Mouse (Mus musculus): ENCODE data around the gene Slc35f6. TPM values are rescaled to one million over a fixed set of nuclear protein-coding genes. Genes with fewer than 3 reads are reported as not detected.

The Slc35f6 gene
- total and polyA plus RNA-seq, 2 experiments from 2014 or later: 25.1 to 65.3 TPM

- Histone ChIP-seq H3K4me1 (ENCODE audit: insufficient read depth, low read length) (peaks cover 4% of the 10 kb centered on the region; the same call in 1 of the 2 replicates), H3K4me3 (ENCODE audit: low read depth, low read length) (no peak overlapping the region), H3K9ac (replicated peaks; ENCODE audit: low read length, poor library complexity, severe bottlenecking) (no peak overlapping the region), H3K4me2 (ENCODE audit: low read depth, low read length, poor library complexity, severe bottlenecking) (no peak overlapping the region), H3K36me3 (ENCODE audit: insufficient read depth, low read length) (peaks cover 26% of the 10 kb centered on the region), H3K9me3 (ENCODE audit: low read length) (no peaks in the 10 kb centered on the region), H3K27me3 (ENCODE audit: insufficient read depth, low read length) (no peaks in the 10 kb centered on the region), H3K27ac (ENCODE audit: low read depth, low read length) (no peak overlapping the region)
- no peak for ATAC-seq (ENCODE audit: low FRiP score)
- 94% methylated on average over 6 of the region's 6 CpGs for WGBS
- TF ChIP-seq CTCF (IDR thresholded peaks at IDR 0.05): no peak
- DNase-seq (ENCODE audit: low spot score): no peak
Measured at GRCm38 (mm10) chr5:30653246-30653645, 5.5 kb downstream of the Slc35f6 start.

GRCm38 (mm10) chr5:30655042-30655441, 7.3 kb downstream of the Slc35f6 start:
- no peak overlapping the region for H3K9ac ChIP-seq (replicated peaks; ENCODE audit: low read length, poor library complexity, severe bottlenecking)
- ATAC-seq (ENCODE audit: low FRiP score) (no peak), DNase-seq (ENCODE audit: low spot score) (no peak)
- 85% methylated on average over 8 of the region's 8 CpGs for WGBS
- no peak overlapping the region for H3K27ac ChIP-seq (ENCODE audit: low read depth, low read length)
- no peak for TF ChIP-seq CTCF (IDR thresholded peaks at IDR 0.05)
- H3K36me3 ChIP-seq (ENCODE audit: insufficient read depth, low read length): peaks cover 26% of the 10 kb centered on the region
- no peaks in the 10 kb centered on the region for H3K27me3 ChIP-seq (ENCODE audit: insufficient read depth, low read length)
- no peak overlapping the region for H3K4me3 ChIP-seq (ENCODE audit: low read depth, low read length)
- no peaks in the 10 kb centered on the region for H3K9me3 ChIP-seq (ENCODE audit: low read length)
- no peak overlapping the region for H3K4me2 ChIP-seq (ENCODE audit: low read depth, low read length, poor library complexity, severe bottlenecking)
- no peaks in the 10 kb centered on the region for H3K4me1 ChIP-seq (ENCODE audit: insufficient read depth, low read length)

- 92% methylated on average over 6 of the region's 6 CpGs for WGBS
- ATAC-seq (ENCODE audit: low FRiP score): no peak
Measured at GRCm38 (mm10) chr5:30655526-30656195, 7.9 kb downstream of the Slc35f6 start.

GRCm38 (mm10) chr5:30659042-30659441, 11.3 kb downstream of the Slc35f6 start:
- H3K4me3 ChIP-seq (ENCODE audit: low read depth, low read length): no peak overlapping the region
- DNase-seq (ENCODE audit: low spot score) (no peak), ATAC-seq (ENCODE audit: low FRiP score) (no peak)
- no peaks in the 10 kb centered on the region for H3K4me1 ChIP-seq (ENCODE audit: insufficient read depth, low read length)
- peaks cover 19% of the 10 kb centered on the region for H3K36me3 ChIP-seq (ENCODE audit: insufficient read depth, low read length)
- H3K27ac ChIP-seq (ENCODE audit: low read depth, low read length): no peak overlapping the region
- H3K9me3 ChIP-seq (ENCODE audit: low read length): no peaks in the 10 kb centered on the region
- no peak overlapping the region for H3K9ac ChIP-seq (replicated peaks; ENCODE audit: low read length, poor library complexity, severe bottlenecking)
- WGBS: 85% methylated on average over 4 of the region's 4 CpGs
- H3K4me2 ChIP-seq (ENCODE audit: low read depth, low read length, poor library complexity, severe bottlenecking): no peak overlapping the region
- no peak for TF ChIP-seq CTCF (IDR thresholded peaks at IDR 0.05)
- no peaks in the 10 kb centered on the region for H3K27me3 ChIP-seq (ENCODE audit: insufficient read depth, low read length)

More at GRCm38 (mm10) chr5:30655526-30656195, 7.9 kb downstream of the Slc35f6 start:
- DNase-seq (ENCODE audit: low spot score): no peak
- H3K9me3 ChIP-seq (ENCODE audit: low read length): no peaks in the 10 kb centered on the region
- H3K36me3 ChIP-seq (ENCODE audit: insufficient read depth, low read length): peaks cover 26% of the 10 kb centered on the region
- no peak overlapping the region for H3K27ac ChIP-seq (ENCODE audit: low read depth, low read length)
- H3K4me2 ChIP-seq (ENCODE audit: low read depth, low read length, poor library complexity, severe bottlenecking): no peak overlapping the region
- TF ChIP-seq CTCF (IDR thresholded peaks at IDR 0.05): no peak
- no peak overlapping the region for H3K9ac ChIP-seq (replicated peaks; ENCODE audit: low read length, poor library complexity, severe bottlenecking)
- no peaks in the 10 kb centered on the region for H3K4me1 ChIP-seq (ENCODE audit: insufficient read depth, low read length)
- H3K27me3 ChIP-seq (ENCODE audit: insufficient read depth, low read length): no peaks in the 10 kb centered on the region
- H3K4me3 ChIP-seq (ENCODE audit: low read depth, low read length): no peak overlapping the region

DNA sequence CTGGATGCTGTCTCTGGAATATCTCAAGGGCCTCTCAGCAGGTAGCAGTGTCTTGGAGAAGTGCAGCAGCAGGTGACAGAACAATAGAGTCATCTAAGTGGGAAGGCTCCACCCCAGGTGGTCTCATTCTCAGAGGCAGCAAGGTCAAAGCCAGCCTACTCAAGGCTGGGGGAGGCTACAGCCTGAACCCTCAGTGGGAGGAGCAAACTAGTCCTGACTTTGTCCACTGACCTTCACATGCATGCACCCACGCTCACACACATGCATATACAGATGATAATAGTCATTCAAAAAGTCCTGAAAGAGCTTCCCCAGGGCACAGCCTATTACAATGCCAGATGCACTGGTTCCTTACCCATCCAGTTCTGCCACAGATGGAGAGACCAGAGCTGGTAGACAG, 12.5 kb downstream of the Slc35f6 start:
- no peak for TF ChIP-seq CTCF (IDR thresholded peaks at IDR 0.05)
- peaks cover 19% of the 10 kb centered on the region for H3K36me3 ChIP-seq (ENCODE audit: insufficient read depth, low read length)
- no peak overlapping the region for H3K4me3 ChIP-seq (ENCODE audit: low read depth, low read length)
- WGBS: 83% methylated on average over 1 of the region's 1 CpGs
- no peaks in the 10 kb centered on the region for H3K9me3 ChIP-seq (ENCODE audit: low read length)
- ATAC-seq (ENCODE audit: low FRiP score) (no peak), DNase-seq (ENCODE audit: low spot score) (no peak)
- H3K9ac ChIP-seq (replicated peaks; ENCODE audit: low read length, poor library complexity, severe bottlenecking): no peak overlapping the region
- no peak overlapping the region for H3K4me2 ChIP-seq (ENCODE audit: low read depth, low read length, poor library complexity, severe bottlenecking)
- H3K27ac ChIP-seq (ENCODE audit: low read depth, low read length): no peak overlapping the region
- no peaks in the 10 kb centered on the region for H3K27me3 ChIP-seq (ENCODE audit: insufficient read depth, low read length)
- H3K4me1 ChIP-seq (ENCODE audit: insufficient read depth, low read length): no peaks in the 10 kb centered on the region

GRCm38 (mm10) chr5:30660813-30661212, 13.1 kb downstream of the Slc35f6 start:
- 97% methylated on average over 5 of the region's 5 CpGs for WGBS
- Histone ChIP-seq H3K4me1 (ENCODE audit: insufficient read depth, low read length) (no peaks in the 10 kb centered on the region), H3K9ac (replicated peaks; ENCODE audit: low read length, poor library complexity, severe bottlenecking) (no peak overlapping the region), H3K27me3 (ENCODE audit: insufficient read depth, low read length) (no peaks in the 10 kb centered on the region), H3K9me3 (ENCODE audit: low read length) (no peaks in the 10 kb centered on the region), H3K4me2 (ENCODE audit: low read depth, low read length, poor library complexity, severe bottlenecking) (no peak overlapping the region), H3K36me3 (ENCODE audit: insufficient read depth, low read length) (peaks cover 19% of the 10 kb centered on the region), H3K4me3 (ENCODE audit: low read depth, low read length) (no peak overlapping the region), H3K27ac (ENCODE audit: low read depth, low read length) (no peak overlapping the region)
- DNase-seq (ENCODE audit: low spot score) (no peak), ATAC-seq (ENCODE audit: low FRiP score) (no peak)
- TF ChIP-seq CTCF (IDR thresholded peaks at IDR 0.05): no peak
